Comparison of ENCODE assay signal across 14 mouse cellular contexts in genomic region chr10:84549146-84549919, GRCm38 (mm10). TPM values are rescaled to one million over a fixed set of nuclear protein-coding genes. Genes with fewer than 3 reads are reported as not detected.
DNase-seq lines count a peak whose midpoint lies in the region; ATAC-seq and TF ChIP-seq lines count a peak whose summit lies in the region.
"Had no signal": no experiment of that assay in that cellular context is flagged by ENCODE, and none has a peak within 500 bp of the region (broad histone marks: within the 10 kb centered on the region; RNA-seq: fewer than 3 reads in every experiment).

No protein-coding gene starts in this region.

- H3K79me2 ChIP-seq in MEL (ENCODE audit: control insufficient read depth, insufficient read depth, low read length, poor library complexity) = no peaks in the 10 kb centered on the region

- no peak overlapping the region for H3K9ac ChIP-seq in hindbrain, embryonic 14.5 days
- peak overlapping the region; percentile 45; the same call in 1 of the 2 replicates for H3K9ac ChIP-seq in MEL (ENCODE audit: control insufficient read depth, low read depth, low read length, poor library complexity, severe bottlenecking)
- no peak overlapping the region for H3K9ac ChIP-seq in liver, embryonic 13.5 days
- H3K9ac ChIP-seq in stomach, embryonic 15.5 days = no peak overlapping the region
- H3K9ac ChIP-seq: embryonic facial prominence, embryonic 12.5 days; midbrain, embryonic 13.5 days had no signal

- TF ChIP-seq RAD21 in MEL (IDR thresholded peaks at IDR 0.05; ENCODE audit: low read depth, low read length) = no peak

- peaks cover 7% of the 10 kb centered on the region for H3K4me1 ChIP-seq in hindbrain, embryonic 10.5 days (replicated peaks)
- H3K4me1 ChIP-seq in hindbrain, embryonic 14.5 days (replicated peaks; ENCODE audit: control insufficient read depth, insufficient read depth, low read length) = no peaks in the 10 kb centered on the region
- H3K4me1 ChIP-seq in MEL (ENCODE audit: control insufficient read depth in 1 of 2, insufficient read depth in 2 of 2, low read length in 2 of 2) = peaks cover 3 to 27% of the 10 kb centered on the region in 2 experiments; a peak in 3 of 4 replicates
- H3K4me1 ChIP-seq in liver, embryonic 13.5 days (replicated peaks) = peaks cover 5% of the 10 kb centered on the region; the same call in 1 of the 2 replicates
- peaks cover 9% of the 10 kb centered on the region for H3K4me1 ChIP-seq in stomach, embryonic 15.5 days
- H3K4me1 ChIP-seq in embryonic facial prominence, embryonic 10.5 days = peaks cover 17% of the 10 kb centered on the region
- H3K4me1 ChIP-seq: midbrain, embryonic 13.5 days had no signal

- DNase-seq in hindbrain, embryonic 10.5 days (ENCODE audit: low spot score) = no peak
- no peak for DNase-seq in hindbrain, embryonic 14.5 days (ENCODE audit: low spot score)
- DNase-seq in MEL (ENCODE audit: low read depth, low spot score) = peak; percentile 59
- DNase-seq in liver, embryonic 13.5 days = no peak
- no peak for DNase-seq in adrenal gland, postnatal 25 days
- DNase-seq in embryonic facial prominence, embryonic 10.5 days (ENCODE audit: low spot score) = no peak
- DNase-seq: cerebellum, postnatal 10 days; right cerebral cortex, postnatal 25 days had no signal

- no peak for TF ChIP-seq POLR2A in MEL (IDR thresholded peaks at IDR 0.05; ENCODE audit: control insufficient read depth in 1 of 2, insufficient read depth in 1 of 2, low read depth in 1 of 2, low read length in 2 of 2, poor library complexity in 1 of 2)

- H3K9me3 ChIP-seq in hindbrain, embryonic 10.5 days = 0 out of 2 replicates have a peak, but pooled peaks cover 2% of the 10 kb centered on the region
- H3K9me3 ChIP-seq in hindbrain, embryonic 14.5 days (ENCODE audit: control insufficient read depth, low read length) = no peaks in the 10 kb centered on the region
- H3K9me3 ChIP-seq in MEL (replicated peaks; ENCODE audit: insufficient read depth, low read length) = no peaks in the 10 kb centered on the region
- H3K9me3 ChIP-seq in liver, embryonic 13.5 days (replicated peaks) = 0 out of 2 replicates have a peak, but pooled peaks cover 2% of the 10 kb centered on the region
- no peaks in the 10 kb centered on the region for H3K9me3 ChIP-seq in stomach, embryonic 15.5 days
- no peaks in the 10 kb centered on the region for H3K9me3 ChIP-seq in embryonic facial prominence, embryonic 10.5 days
- H3K9me3 ChIP-seq: embryonic facial prominence, embryonic 12.5 days; midbrain, embryonic 13.5 days had no signal

- TF ChIP-seq EP300 in MEL (IDR thresholded peaks at IDR 0.05; ENCODE audit: low read depth in 1 of 2, low read length in 2 of 2) = no peak

- no peaks in the 10 kb centered on the region for H3K27me3 ChIP-seq in hindbrain, embryonic 10.5 days (ENCODE audit: insufficient read depth, poor library complexity, severe bottlenecking)
- no peaks in the 10 kb centered on the region for H3K27me3 ChIP-seq in hindbrain, embryonic 14.5 days (ENCODE audit: control insufficient read depth, insufficient read depth, low read length)
- H3K27me3 ChIP-seq in MEL (ENCODE audit: control insufficient read depth in 1 of 2, insufficient read depth in 2 of 2, low read length in 2 of 2) = no peaks in the 10 kb centered on the region
- no peaks in the 10 kb centered on the region for H3K27me3 ChIP-seq in liver, embryonic 13.5 days
- H3K27me3 ChIP-seq in stomach, embryonic 15.5 days (replicated peaks) = no peaks in the 10 kb centered on the region
- H3K27me3 ChIP-seq in embryonic facial prominence, embryonic 10.5 days (replicated peaks; ENCODE audit: low read depth, poor library complexity, severe bottlenecking) = no peaks in the 10 kb centered on the region
- H3K27me3 ChIP-seq: embryonic facial prominence, embryonic 12.5 days; midbrain, embryonic 13.5 days had no signal

- no peak overlapping the region for H3K4me2 ChIP-seq in hindbrain, embryonic 14.5 days (replicated peaks)
- H3K4me2 ChIP-seq in liver, embryonic 13.5 days = no peak overlapping the region
- no peak overlapping the region for H3K4me2 ChIP-seq in stomach, embryonic 15.5 days
- H3K4me2 ChIP-seq: embryonic facial prominence, embryonic 12.5 days; midbrain, embryonic 13.5 days had no signal

- H3K27ac ChIP-seq in hindbrain, embryonic 10.5 days = 0 out of 2 replicates have a peak overlapping the region, but pooled peaks have one; percentile 18
- H3K27ac ChIP-seq in hindbrain, embryonic 14.5 days = no peak overlapping the region
- H3K27ac ChIP-seq in MEL (ENCODE audit: control insufficient read depth, low read depth, low read length) = peak overlapping the region; percentile 47
- 0 out of 2 replicates have a peak overlapping the region, but pooled peaks have one; percentile 7 for H3K27ac ChIP-seq in liver, embryonic 13.5 days
- peak overlapping the region; percentile 26; the same call in 1 of the 2 replicates for H3K27ac ChIP-seq in stomach, embryonic 15.5 days
- no peak overlapping the region for H3K27ac ChIP-seq in embryonic facial prominence, embryonic 10.5 days (replicated peaks)
- H3K27ac ChIP-seq: embryonic facial prominence, embryonic 12.5 days; kidney, postnatal 0 days; midbrain, embryonic 13.5 days had no signal

- ATAC-seq in hindbrain, embryonic 14.5 days (ENCODE audit: low FRiP score) = no peak
- ATAC-seq in liver, embryonic 13.5 days (ENCODE audit: low read depth) = no peak; the same call in 1 of the 2 replicates
- no peak for ATAC-seq in stomach, embryonic 15.5 days (ENCODE audit: insufficient read depth, low FRiP score, low read depth)
- ATAC-seq: inflammation-experienced regulatory T-cells, adult 6 months; lung, postnatal 0 days; midbrain, embryonic 13.5 days had no signal

- no peaks in the 10 kb centered on the region for H3K36me3 ChIP-seq in hindbrain, embryonic 10.5 days
- no peaks in the 10 kb centered on the region for H3K36me3 ChIP-seq in hindbrain, embryonic 14.5 days (replicated peaks; ENCODE audit: control insufficient read depth, insufficient read depth)
- peaks cover 0 to 25% of the 10 kb centered on the region in 2 experiments; a peak in 2 of 4 replicates for H3K36me3 ChIP-seq in MEL (ENCODE audit: control insufficient read depth in 1 of 2, insufficient read depth in 2 of 2, low read length in 2 of 2)
- no peaks in the 10 kb centered on the region for H3K36me3 ChIP-seq in liver, embryonic 13.5 days
- no peaks in the 10 kb centered on the region for H3K36me3 ChIP-seq in stomach, embryonic 15.5 days
- no peaks in the 10 kb centered on the region for H3K36me3 ChIP-seq in embryonic facial prominence, embryonic 10.5 days (replicated peaks)
- H3K36me3 ChIP-seq: embryonic facial prominence, embryonic 12.5 days; midbrain, embryonic 13.5 days had no signal

- WGBS in hindbrain, embryonic 10.5 days = 87% methylated on average over 17 of the region's 17 CpGs
- WGBS in hindbrain, embryonic 14.5 days = 77% methylated on average over 17 of the region's 17 CpGs
- WGBS in liver, embryonic 13.5 days (ENCODE audit: insufficient replicate concordance) = 52% methylated on average over 17 of the region's 17 CpGs
- WGBS in stomach, embryonic 15.5 days = 64% methylated on average over 17 of the region's 17 CpGs
- 86% methylated on average over 17 of the region's 17 CpGs for WGBS in embryonic facial prominence, embryonic 10.5 days

- no peak for TF ChIP-seq CTCF in MEL (IDR thresholded peaks at IDR 0.05 in 2 of 3, conservative IDR thresholded peaks at IDR 0.05 in 1 of 3; ENCODE audit: control insufficient read depth in 1 of 3, insufficient read depth in 1 of 3, low read depth in 2 of 3, low read length in 3 of 3, poor library complexity in 1 of 3, severe bottlenecking in 1 of 3)

- no peak overlapping the region for H3K4me3 ChIP-seq in hindbrain, embryonic 10.5 days
- no peak overlapping the region for H3K4me3 ChIP-seq in hindbrain, embryonic 14.5 days (replicated peaks; ENCODE audit: low read length)
- H3K4me3 ChIP-seq in MEL (ENCODE audit: control insufficient read depth in 1 of 2, insufficient read depth in 1 of 2, low read depth in 2 of 2, low read length in 2 of 2) = peak overlapping the region; percentile 3 to 56; a peak in 3 of 4 replicates
- no peak overlapping the region for H3K4me3 ChIP-seq in liver, embryonic 13.5 days (replicated peaks)
- H3K4me3 ChIP-seq in stomach, embryonic 15.5 days (replicated peaks) = no peak overlapping the region
- no peak overlapping the region for H3K4me3 ChIP-seq in embryonic facial prominence, embryonic 10.5 days
- H3K4me3 ChIP-seq: embryonic facial prominence, embryonic 12.5 days; midbrain, embryonic 13.5 days had no signal

TF ChIP-seq in MEL, 35 proteins besides CTCF, POLR2A, EP300 and RAD21:
- TF ChIP-seq GATA1 (IDR thresholded peaks at IDR 0.05; ENCODE audit: low read depth, low read length) (no peak), ZNF384 (IDR thresholded peaks at IDR 0.05; ENCODE audit: low read depth, low read length) (0 out of 2 replicates have a peak, but pooled peaks have one; percentile 12)

RNA-seq across cellular contexts. Expression of gene Ckap4, which starts 15.5 kb away (rescaled TPM):
- 72.6 and 77.2 TPM in 2 replicates for polyA plus RNA-seq in hindbrain, embryonic 10.5 days (2016; fragmentation: Nextera tagmentation; extraction: Ambion mirVana)
- 71.0 and 74.4 TPM in 2 replicates for polyA plus RNA-seq in hindbrain, embryonic 14.5 days (2014; fragmentation: Nextera tagmentation; extraction: Ambion mirVana)
- total RNA-seq in MEL (2012; rRNA removed) = 1.0 TPM in 2 replicates
- 1 to 10 TPM in 1 of 2 experiments, not detected in 1; 5.2 TPM for polyA plus RNA-seq in MEL (2012; ENCODE audit: insufficient read depth in 1 of 2, insufficient read length in 2 of 2, low read depth in 1 of 2, low replicate concordance in 2 of 2, missing spikeins in 1 of 2)
- 9.8 and 11.3 TPM in 2 replicates for polyA plus RNA-seq in liver, embryonic 13.5 days (2015; fragmentation: Nextera tagmentation; extraction: Ambion mirVana)
- 81.8 and 89.3 TPM in 2 replicates for polyA plus RNA-seq in stomach, embryonic 15.5 days (2015; fragmentation: Nextera tagmentation; extraction: Ambion mirVana)
- 47.2 and 49.3 TPM in 2 replicates for total RNA-seq in adrenal gland, postnatal 25 days (2021)
- polyA plus RNA-seq in embryonic facial prominence, embryonic 10.5 days (2016; fragmentation: Nextera tagmentation; extraction: Ambion mirVana) = 61.2 and 61.5 TPM in 2 replicates

RNA-seq across cellular contexts. Expression of gene Tcp11l2, which starts 27.1 kb away (rescaled TPM):
- 3.3 and 6.6 TPM in 2 replicates for polyA plus RNA-seq in hindbrain, embryonic 10.5 days (2016; fragmentation: Nextera tagmentation; extraction: Ambion mirVana)
- 21.8 and 22.1 TPM in 2 replicates for polyA plus RNA-seq in hindbrain, embryonic 14.5 days (2014; fragmentation: Nextera tagmentation; extraction: Ambion mirVana)
- total RNA-seq in MEL (2012; rRNA removed) = 0.81 and 1.7 TPM in 2 replicates
- 1 to 10 TPM in 1 of 2 experiments, not detected in 1; 4.3 TPM for polyA plus RNA-seq in MEL (2012; ENCODE audit: insufficient read depth in 1 of 2, insufficient read length in 2 of 2, low read depth in 1 of 2, low replicate concordance in 2 of 2, missing spikeins in 1 of 2)
- polyA plus RNA-seq in liver, embryonic 13.5 days (2015; fragmentation: Nextera tagmentation; extraction: Ambion mirVana) = 39.0 and 46.5 TPM in 2 replicates
- 16.0 and 19.7 TPM in 2 replicates for polyA plus RNA-seq in stomach, embryonic 15.5 days (2015; fragmentation: Nextera tagmentation; extraction: Ambion mirVana)
- 43.8 and 67.2 TPM in 2 replicates for total RNA-seq in adrenal gland, postnatal 25 days (2021)
- polyA plus RNA-seq in embryonic facial prominence, embryonic 10.5 days (2016; fragmentation: Nextera tagmentation; extraction: Ambion mirVana) = 3.2 and 3.6 TPM in 2 replicates

Comparison
In these comparisons a context has a peak if more than half of its experiments do, and no peak if none do; other contexts are left out.
1. H3K27ac ChIP-seq: peak in hindbrain, embryonic 10.5 days (single experiment), MEL (single experiment), liver, embryonic 13.5 days (single experiment) and stomach, embryonic 15.5 days (single experiment); none in hindbrain, embryonic 14.5 days (single experiment) and embryonic facial prominence, embryonic 10.5 days (single experiment).
2. H3K4me3 ChIP-seq: peak in MEL (2 of 2); none in hindbrain, embryonic 10.5 days (single experiment), hindbrain, embryonic 14.5 days (single experiment), liver, embryonic 13.5 days (single experiment), stomach, embryonic 15.5 days (single experiment) and embryonic facial prominence, embryonic 10.5 days (single experiment).